Mouse (Mus musculus) bone marrow macrophage, adult 2 months (primary cell): ENCODE measurements around the gene Chst14.

ENCODE experiments used
- CTCF ChIP-seq: IDR thresholded peaks from 2 replicates; pipeline ENCODE4 v1.5.1; 2012; ENCODE audit warnings: low read depth, mild to moderate bottlenecking, low read length, moderate library complexity
- POLR2A ChIP-seq: IDR thresholded peaks from 2 replicates; pipeline ENCODE4 v1.6.1; 2012; ENCODE audit warnings: mild to moderate bottlenecking, low read depth, low read length, borderline replicate concordance

GRCm38 (mm10) chr2:118897808-118898207 is 28.5 kb upstream of the Chst14 start:
- TF ChIP-seq POLR2A (no peak), CTCF (no peak)
